Mouse (Mus musculus) embryo, embryonic 11.5 days (tissue): ENCODE data around the gene Cpa2.

Experiments used
- DNase-seq: peaks from one replicate; pipeline ENCODE4 v3.0.0-alpha.2; 2012; ENCODE audit warnings: low read depth, low spot score

The Cpa2 gene

DNA sequence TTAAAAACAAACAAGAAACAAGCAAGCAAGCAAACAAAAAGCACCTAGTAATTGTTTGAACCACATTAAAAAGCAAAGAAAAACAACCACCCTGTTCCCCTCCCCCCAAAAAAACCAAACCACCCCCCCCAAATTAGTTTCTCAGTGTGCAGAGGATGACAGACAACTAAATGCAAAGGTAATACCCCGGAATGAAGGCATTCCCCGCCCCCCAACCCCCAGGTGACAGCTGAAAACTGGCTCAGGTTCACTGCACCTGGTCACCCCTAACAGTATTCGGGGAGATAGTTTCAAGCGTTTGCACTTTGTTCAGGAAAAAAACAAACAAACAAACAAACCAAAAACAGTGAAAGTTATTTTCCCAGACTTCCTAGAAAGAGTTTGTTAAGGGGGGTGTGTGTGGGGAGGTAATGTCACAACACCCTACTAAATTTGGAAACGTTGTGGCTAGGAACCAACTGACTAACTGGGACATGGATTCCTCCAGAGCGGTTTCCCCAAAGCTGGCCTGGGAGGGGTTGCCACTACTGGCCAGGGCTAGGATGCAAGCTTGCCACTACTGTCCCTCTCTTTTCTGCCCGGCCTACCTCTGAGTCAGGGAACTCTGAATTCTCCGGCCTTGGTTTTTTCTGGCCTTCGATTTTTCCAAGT lies 6.4 kb downstream of the Cpa2 start:
- DNase-seq, result no peak

DNA sequence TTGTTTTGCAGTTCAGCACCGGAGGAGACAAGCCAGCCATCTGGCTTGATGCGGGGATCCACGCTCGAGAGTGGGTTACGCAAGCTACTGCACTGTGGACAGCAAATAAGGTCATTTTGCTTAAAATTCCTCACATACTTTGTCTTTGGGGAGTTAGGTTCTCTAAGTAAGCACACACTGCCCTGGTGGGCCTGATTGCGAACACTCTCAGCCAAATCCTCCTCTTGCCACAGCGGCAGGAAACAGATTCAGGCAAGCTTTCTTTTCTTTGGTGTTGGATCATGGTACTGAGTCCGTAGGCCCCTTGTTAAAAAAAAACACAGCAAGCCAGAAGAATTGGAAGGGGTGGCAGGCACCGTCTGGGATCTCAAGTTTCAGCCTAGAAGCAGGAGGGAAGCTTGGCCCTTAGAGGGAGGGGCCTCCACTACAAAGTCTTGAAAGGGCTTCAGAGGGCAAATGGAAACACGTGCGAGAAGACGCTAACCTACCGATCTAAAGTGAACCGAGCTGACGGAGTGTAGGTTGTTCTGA lies 7.9 kb downstream of the Cpa2 start:
- DNase-seq, result peak; percentile 72

DNA sequence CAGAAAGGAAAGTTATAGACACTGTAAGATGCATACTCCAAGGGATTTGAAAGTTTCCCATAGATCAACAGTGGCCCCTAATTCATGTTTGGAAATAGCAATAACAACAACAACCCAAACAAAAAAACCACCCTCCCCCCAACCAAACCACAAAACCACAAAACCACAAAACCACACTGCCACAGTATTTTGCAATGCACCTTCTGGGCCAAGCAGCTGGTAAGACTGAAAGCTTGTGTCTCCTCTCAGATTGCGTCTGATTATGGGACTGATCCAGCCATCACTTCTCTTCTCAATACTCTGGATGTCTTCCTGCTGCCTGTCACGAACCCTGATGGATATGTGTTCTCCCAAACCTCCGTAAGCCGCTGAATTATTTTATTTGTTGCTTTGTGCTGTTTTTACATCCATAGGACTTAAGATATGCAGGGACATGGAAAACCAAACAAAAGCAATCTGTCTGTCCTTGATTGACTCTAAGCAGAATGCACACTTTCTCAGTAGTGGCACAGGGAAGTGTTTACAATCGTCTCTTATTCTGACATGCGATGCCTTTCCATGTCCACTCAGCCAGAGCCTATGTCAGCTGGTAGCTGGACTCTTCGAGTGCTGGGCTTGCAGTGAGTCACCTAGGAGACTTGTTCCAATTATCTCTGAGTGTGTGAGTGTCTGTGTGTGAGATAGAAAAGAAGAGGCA lies 9.3 kb downstream of the Cpa2 start:
- no peak for DNase-seq

DNA sequence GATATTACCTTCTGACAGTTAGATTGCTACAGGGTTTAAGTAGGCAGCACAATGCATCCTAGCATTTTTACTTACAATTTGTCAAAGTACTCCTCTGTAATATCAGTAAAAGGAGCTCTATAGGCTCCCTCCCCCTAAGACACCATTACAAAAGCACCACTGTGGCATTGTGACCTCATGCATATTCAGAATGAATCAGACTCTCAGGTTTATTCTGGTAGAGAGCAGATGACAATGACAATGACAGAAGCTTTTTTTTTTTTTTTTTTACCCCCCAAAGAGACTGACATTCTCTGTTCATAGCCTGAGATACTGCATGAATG lies 9.8 kb downstream of the Cpa2 start:
- no peak for DNase-seq

DNA sequence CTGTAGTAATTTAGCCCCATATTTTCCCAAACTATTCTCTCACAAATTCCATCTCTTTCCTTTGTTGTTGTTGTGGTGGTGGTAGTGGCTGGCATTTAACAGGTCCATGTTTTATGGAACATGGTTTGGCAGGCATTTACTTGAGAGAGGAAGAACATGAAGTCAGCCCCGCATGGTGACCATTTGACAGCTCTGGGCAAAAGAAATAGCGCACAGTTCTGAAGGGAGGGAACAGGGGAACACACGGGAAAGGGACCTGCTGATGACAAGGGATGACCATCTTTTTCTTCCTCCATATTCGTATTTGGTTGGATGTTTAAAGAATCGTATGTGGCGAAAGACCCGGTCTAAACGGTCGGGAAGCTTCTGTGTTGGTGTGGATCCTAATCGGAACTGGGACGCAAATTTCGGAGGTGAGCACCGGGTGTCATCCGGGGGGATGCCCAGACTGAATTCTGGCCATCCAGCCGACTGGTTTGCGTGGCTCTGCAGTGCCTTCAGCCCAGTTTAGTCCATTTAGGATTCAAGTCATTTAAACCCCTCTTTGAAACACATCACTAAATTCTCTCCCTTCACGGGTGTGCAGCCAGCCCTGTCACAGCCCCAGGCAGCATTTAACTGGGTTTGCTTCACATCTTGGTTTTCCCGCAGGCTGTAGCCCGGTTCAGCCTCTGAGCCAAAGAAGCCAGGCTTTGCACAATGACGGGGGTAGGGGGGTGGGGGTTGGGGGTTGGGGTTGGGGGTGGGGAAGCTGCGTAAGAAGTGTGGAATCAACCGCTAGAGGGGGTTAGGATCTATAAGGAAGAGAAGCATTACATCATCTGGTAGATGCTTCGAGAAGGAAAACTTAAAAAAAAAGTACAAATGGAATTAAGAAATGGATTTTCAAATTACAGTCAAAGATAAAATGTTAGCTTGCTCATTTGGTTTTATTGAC lies 10.5 kb downstream of the Cpa2 start:
- DNase-seq, result no peak

DNA sequence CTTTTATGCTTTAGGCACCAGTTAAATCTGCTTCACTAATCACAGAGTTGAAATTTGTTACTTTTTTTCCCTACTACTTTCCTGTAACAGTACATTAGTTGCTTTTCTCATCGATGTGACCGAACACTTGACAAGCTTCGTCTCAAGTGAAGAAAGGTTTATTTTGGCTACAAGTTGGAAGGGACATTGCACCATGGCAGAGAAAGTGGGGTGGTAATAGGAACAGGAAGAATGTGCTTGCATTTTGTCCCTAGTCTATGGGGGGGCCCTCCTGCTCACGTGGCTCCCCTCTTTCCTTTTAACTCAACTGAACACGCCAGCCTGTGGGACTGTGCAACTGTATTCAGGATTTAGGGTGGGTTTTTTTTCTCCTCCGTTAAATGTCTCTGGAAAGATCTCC lies 11.2 kb downstream of the Cpa2 start:
- no peak for DNase-seq

DNA sequence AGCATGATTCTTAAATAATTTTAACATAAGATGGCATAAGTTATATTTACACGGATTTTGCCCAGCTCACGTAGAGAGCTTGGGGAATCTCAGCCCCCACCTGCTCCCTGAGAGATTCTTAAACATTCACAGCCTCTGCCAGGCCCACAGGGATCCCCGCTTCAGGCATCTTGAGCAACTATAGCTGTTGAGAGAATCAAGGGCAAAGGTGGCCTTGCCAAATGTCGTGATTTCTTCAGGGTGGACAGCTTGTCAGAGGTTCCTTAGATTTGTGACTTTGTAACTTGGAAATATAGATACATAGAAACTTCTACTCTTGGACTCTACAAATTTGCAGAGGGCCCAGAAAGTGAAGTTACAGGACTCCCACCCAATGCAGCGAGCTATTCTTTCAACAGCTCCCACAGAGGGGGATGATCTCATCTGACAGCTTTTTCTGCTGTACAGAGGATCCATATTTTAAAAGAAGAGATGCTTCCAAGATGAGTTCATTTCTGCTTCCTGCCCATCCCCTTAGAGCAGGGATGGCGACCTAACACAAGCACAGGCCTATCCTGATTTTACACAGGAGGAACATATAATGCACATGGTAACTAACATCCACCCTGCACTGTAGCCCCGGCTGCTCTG lies 12.1 kb downstream of the Cpa2 start:
- DNase-seq, result no peak

DNA sequence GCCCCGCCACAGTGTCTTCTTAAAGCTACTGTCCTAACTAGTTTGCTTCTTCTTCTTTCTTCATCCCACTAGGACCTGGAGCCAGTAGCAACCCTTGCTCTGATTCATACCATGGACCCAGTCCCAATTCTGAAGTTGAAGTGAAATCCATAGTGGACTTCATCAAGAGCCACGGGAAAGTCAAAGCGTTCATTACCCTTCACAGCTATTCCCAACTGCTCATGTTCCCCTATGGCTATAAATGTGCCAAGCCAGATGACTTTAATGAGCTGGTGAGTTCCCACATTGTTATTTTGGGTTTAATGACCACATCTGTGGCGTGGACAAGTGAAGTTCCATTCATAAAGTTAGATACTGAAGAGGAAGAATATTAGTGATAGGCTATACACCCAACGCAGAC lies 12.7 kb downstream of the Cpa2 start:
- DNase-seq, result no peak

DNA sequence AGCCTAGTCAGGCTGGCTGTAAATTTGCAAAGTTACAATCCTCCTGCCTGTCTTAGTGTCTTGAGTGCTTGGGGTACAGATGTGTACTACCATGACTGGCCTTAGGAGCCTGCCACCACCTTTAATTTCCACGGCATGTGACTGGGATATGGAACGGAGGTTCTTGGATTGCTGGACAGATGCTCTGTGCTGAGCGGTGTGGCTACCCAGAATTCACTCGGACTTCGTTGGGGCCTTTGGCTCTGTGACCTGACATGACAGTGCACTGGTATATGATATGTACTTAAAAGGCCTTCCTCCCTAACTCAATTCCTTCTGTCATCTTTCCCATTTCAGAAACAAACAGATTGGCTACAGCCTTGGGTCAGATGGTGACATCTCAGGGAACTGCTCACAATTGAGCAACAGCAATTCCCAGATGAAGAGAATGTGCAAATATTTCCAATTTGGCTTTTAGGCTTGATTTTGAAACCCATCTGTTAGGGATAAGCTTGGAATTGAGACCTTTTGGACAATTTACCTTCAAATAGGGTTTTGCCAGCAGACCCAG lies 13.3 kb downstream of the Cpa2 start:
- no peak for DNase-seq

DNA sequence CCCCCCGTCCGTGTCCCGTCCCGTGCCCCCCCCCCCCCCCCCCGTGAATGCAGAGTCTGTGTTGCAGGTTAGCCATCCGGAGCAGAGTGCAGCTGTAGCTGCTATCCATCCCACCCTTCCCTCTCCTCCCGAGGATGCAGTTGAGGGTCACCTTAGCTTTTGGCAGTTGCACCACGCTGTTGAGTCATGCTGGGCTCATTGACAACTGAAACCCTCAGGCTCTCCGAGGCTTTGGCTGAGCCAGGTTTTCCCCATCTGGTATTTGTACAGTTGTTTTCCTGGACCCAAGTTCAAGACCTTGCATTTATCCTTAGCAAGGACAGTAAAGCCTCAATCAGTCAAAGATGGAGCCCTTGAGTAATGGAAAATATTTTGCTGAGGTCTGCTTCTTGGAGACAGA lies 14.7 kb downstream of the Cpa2 start:
- DNase-seq, result no peak

DNA sequence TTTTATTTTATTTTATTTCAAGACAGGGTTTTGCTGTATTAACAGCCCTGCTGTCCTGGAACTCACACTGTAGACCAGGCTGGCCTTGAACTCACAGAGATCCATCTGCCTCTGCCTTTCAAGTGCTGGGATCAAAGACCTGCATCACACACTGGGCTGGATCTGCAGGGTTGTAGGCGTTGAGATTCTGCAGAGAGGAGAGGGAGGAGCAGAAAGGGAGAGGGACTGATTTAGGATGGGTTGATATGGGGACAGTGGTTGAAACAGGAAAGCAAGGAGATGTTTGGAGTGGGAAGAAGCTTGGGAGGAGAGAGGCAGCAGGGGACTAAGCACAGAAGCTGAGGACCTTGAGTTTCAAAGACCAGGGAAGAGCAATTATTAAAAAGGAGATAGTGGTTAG lies 18.3 kb downstream of the Cpa2 start:
- no peak for DNase-seq

DNA sequence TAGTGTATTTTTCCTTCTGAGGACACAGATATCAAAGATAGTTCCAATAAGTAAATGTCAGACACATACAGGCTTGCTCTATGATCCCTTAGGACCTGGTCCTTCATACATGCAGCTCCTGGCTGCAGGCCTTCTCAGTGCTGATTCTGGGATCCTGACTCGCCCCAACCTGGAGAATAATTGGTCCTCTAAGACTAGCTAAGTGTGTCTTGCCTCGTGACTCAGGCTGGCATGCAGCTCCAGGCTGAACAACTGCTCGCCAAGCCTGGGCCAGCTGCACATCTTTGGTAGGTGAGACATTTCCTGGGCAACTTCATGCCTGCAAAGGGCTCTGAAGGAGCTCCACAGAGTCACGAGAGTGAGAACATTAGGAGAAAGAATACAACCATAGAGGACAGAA lies 20.8 kb downstream of the Cpa2 start:
- no peak for DNase-seq

DNA sequence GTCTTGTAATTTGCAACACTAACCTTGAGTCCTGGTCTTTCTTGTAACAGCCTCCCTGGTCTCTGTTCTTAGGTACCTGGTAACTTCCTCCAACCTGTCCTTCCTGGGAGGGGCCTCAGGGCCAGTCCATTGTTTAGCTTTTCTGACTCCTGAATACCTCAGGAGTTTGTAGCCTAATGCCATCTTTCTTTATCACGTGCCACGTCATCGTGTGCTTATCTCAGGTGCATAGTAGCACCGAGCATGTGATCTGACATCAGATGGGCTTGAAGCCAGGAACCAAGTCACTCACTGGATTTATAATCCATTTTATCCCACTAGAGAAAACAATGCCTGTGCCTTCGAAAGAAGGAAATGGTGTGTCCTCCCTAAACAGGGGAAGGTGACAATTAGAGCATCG lies 22.2 kb downstream of the Cpa2 start:
- DNase-seq, result no peak

DNA sequence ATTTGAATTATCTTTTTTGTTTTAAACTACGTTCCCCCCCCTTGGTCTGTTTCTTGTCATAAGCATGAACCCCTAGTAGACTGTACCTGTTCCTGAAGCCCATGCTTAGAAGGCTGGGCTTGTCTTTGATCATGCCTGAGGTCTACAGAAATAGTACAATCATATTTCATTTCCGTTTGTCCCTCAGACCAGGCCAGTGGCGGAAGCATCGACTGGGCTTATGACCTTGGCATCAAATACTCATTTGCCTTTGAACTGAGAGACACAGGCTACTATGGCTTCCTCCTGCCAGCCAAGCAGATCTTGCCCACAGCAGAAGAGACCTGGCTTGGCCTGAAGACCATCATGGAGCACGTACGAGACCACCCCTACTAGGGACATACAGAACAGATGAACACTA lies 22.7 kb downstream of the Cpa2 start:
- DNase-seq, result no peak

DNA sequence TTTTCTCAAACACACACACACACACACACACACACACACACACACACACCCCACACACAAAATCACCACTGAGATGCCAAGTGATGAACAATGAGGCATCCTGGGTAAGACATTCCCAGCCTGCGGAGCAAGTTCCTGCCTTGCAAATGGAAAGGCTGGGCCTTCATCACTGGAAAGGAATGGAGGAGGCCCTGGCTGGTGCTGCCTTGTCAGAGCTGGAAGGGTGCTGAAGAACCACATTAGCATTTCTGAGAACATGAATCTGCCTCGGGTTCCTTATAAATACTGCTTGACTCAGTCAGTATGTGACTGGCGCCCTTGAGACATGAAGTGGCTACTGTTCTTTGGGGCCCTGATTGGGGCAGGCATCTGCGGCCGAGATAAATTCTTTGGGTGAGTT lies 26.7 kb downstream of the Cpa2 start, which contains the start of gene Cpa4:
Cpa4 (plus strand) TSS at position 301 of the 400 bp plus-strand sequence.
- DNase-seq, result no peak

DNA sequence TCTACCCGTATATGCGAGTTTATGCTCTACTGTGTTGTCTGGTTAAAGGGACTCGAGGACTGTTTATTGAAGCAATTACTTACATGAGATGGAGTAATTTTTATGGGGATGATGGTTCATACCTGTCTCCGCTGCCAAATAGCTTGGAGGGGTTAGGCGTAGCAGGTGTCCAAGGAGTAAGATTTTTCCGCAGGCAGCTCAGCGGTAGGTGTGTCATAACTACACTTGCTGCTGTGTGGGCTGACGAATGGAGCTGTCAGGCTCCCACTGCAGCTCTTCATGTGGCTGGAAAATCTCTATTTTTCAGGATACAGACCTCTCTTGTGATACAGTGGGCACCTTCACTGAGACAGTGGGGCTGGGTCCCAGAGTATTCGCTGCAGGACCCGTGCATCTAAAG lies 27.9 kb downstream of the Cpa2 start:
- DNase-seq, result no peak

DNA sequence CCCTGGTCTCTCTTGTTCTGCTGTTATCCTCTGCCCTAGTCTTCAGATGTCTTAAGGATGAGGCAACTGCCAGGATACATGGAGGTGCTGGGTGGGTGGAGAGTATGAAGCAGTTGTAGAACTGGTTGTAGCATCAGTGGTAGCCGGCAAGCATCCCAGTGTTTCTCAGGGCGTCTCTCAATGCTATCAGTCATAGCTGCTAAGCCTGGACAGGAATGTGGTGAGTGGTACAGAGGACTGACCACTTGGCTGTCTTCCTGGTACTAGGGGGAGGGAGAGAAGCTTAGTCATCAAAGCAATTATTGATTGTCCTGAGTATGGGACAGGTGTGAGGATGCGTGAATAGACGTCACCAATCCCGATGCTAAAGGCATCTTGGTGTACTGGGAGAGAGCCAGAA lies 28.6 kb downstream of the Cpa2 start:
- no peak for DNase-seq

DNA sequence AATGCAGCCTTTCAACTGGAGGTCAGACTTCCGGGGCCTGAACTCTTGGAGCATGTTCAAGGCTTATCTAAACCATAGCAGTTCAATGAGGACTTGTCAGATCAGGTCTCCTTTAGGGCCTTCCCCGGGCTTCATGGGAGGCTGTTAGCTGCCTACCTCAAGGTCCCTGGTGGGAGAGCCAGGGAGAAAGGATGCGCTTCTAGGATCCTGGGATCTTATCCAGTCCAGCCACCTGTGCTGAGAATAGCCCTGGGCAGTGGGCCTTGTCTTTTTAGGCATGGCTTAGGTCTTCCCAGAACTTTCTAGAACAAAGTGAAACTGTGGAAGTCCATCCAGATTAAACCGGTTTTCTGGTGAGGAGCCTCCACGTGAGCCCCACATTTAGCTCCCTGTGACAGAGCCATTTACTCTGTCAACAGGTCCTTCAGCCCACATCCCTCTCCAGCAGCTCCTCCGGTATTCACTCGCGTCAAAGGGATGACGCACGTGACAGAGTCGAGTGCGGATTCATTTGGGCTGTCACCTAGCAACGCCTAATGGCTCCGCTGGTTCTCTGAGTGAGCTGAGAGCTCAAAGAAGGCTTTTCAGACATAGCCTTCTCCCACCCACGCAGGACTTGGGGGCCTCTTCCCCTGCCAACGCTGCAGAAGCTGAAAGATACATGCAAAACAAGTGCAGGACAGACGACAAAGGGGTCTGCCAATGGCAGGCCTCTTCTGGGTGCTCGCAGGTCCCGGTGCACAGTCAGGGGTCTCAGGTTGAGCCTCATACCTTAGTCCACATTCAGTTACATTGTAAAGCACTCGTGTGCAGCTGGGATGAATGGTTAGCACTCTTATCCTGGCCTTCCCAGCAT lies 31.3 kb downstream of the Cpa2 start:
- DNase-seq, result peak; percentile 37

DNA sequence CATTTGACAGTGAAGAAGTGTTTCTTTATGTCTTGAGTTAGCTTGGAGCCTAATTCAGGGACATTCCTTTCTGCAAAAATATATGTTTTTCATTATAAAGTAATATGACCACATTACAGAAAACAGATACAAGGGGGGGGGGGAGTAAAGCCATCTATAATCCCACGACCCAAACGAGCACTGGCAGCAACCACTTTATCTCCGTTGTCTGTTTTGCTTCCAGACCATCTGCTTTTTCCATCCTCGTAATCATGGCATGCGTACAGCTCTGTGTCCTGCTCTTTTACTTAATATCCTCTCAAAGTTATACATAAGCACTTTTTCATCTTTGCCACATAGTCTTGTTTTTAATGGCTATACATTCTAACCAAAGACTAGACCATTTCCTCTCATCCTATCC lies 32.0 kb downstream of the Cpa2 start:
- DNase-seq, result no peak

DNA sequence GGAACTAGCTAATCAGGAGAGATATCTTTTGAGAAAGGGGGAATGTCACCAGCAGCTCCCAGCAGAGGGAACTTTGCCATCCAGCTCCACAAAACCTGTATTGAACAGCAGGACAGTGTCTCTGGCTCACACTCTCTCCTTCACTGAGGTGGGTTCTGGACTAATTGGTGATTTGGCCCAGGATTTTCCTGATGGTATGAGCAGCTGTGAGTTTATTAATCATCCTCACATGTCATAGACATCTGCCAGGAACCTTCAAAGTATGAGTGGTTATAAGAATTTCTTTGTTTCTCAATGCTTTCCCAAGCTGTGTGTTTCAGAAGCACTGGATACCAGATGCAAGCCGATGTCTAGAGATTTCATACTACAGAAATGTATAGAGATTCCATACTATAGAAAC lies 33.6 kb downstream of the Cpa2 start:
- DNase-seq, result no peak
